Mouse (Mus musculus) Patski (cell line): ENCODE results near the gene Cir1. TPM values are rescaled to one million over a fixed set of nuclear protein-coding genes. Genes with fewer than 3 reads are reported as not detected.

Experiments
- ATAC-seq: fragments of 100-300 bp; one replicate; pipeline ENCODE4 v1.8.0; 2021
- CTCF ChIA-PET: fragments of 350-600 bp; sonication (Branson Sonifier 250); formaldehyde crosslinking; loops from one replicate; lab custom pipeline; 2022; ENCODE audit warnings: inconsistent platforms; lab: Charles Lee
- POLR2A ChIA-PET: fragments of 350-600 bp; sonication (Branson Sonifier 250); formaldehyde crosslinking; loops from one replicate; lab custom pipeline; 2022; ENCODE audit warnings: antibody characterized with exemption, inconsistent platforms; lab: Charles Lee
- DNase-seq: peaks from one replicate; pipeline ENCODE4 v3.0.0-alpha.2; 2011; ENCODE audit warnings: low read depth, low spot score
- H3K27me3 ChIP-seq: fragments of 371-371 bp; one replicate; pipeline ENCODE4 v1.5.1; 2021
- CTCF ChIP-seq: fragments of 100-300 bp; IDR thresholded peaks from one replicate; pipeline ENCODE4 v1.5.1; 2021
- in situ Hi-C: fragments of 300-500 bp; cut with MboI; formaldehyde crosslinking; loops from 3 replicates; pipeline ENCODE4 v1.11.1; 2018; ENCODE audit warnings: low pct_unique_long_range_greater_than_20kb, mixed read lengths
- polyA plus RNA-seq: library from polyadenylated mRNA; unstranded; gene quantifications from one replicate; pipeline ENCODE4 v1.2.3, GENCODE M21; 2021

The Cir1 gene
- polyA plus RNA-seq: 24.1 TPM

- peak; percentile 92 for ATAC-seq
- CTCF ChIA-PET: interaction anchor here (1.6 kb wide), 1 partner anchor 26 kb away, joined by 4 read pairs; no protein-coding TSS in a partner anchor
- in situ Hi-C loops: no loop called here
- TF ChIP-seq CTCF: no peak
- no peaks in the 10 kb centered on the region for H3K27me3 ChIP-seq
- DNase-seq: peak; percentile 78
- POLR2A ChIA-PET: interaction anchor here (0.6 to 1.3 kb wide), 3 partner anchors 12 to 237 kb away, joined by 3 to 5 read pairs (median 4); no protein-coding TSS in a partner anchor
Measured at GRCm38 (mm10) chr2:73312152-73313116, at the start of gene Cir1, which contains the start of gene Scrn3. TSS of gene Cir1 (minus strand) at chr2:73312701. TSS of gene Scrn3 (plus strand) at chr2:73312601.

- ChIA-PET POLR2A (no interaction called here), CTCF (no interaction called here)
- in situ Hi-C loops: no loop called here
- DNase-seq (no peak), ATAC-seq (no peak)
- TF ChIP-seq CTCF: no peak
- no peaks in the 10 kb centered on the region for H3K27me3 ChIP-seq
Measured at GRCm38 (mm10) chr2:73360536-73360935, 48.0 kb upstream of the Cir1 start.

DNA sequence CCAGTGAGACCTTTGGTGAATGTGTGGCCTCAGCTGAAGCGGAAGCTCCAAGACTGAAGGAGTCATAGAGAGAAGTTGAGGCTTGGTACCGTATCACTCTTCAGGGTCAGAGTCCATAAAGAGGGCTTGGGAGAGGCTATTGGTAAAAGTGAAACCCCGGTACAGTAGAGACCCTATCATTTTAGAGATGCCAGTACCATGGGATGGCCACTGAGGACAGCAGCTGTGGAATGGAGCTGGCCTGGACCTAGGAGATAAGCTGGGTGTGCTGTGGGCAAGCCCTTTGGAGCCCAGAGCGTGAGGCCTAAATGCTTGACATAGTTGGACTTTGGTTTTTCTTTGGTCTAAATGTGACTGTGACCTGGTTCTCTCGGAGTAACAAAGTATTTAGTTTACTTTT is 47.4 kb upstream of the Cir1 start:
- H3K27me3 ChIP-seq: no peaks in the 10 kb centered on the region
- ChIA-PET CTCF (no interaction called here), POLR2A (no interaction called here)
- no peak for TF ChIP-seq CTCF
- DNase-seq (no peak), ATAC-seq (no peak)
- in situ Hi-C loops: no loop called here

DNA sequence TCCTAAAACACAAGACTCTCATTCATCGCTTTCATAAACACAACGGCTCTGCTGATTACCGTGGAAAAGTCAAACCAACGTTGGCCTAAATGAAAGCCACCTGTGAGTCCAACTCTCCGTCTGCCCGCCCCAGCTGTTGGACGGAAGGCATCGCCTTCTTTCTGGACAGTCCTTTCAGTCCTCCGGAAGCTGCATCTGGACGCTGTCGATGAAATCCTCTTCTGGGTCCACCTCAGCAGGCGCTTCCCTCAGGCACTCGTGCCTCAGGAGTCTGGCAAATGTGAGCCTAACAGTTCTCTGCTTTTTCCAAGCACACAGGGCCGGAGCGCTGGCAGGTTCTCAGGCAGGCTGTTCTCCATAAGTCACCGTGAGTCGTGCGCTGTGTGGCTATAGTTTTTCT is 44.5 kb upstream of the Cir1 start:
- in situ Hi-C loops: no loop called here
- POLR2A ChIA-PET: no interaction called here
- TF ChIP-seq CTCF: no peak
- ATAC-seq (no peak), DNase-seq (no peak)
- H3K27me3 ChIP-seq: no peaks in the 10 kb centered on the region
- CTCF ChIA-PET: no interaction called here

- no peak for ATAC-seq
- no peak for TF ChIP-seq CTCF
- in situ Hi-C loops: no loop called here
- DNase-seq: no peak
- ChIA-PET CTCF (interaction anchor here (1.6 kb wide), 1 partner anchor 43 kb away, joined by 4 read pairs; no protein-coding TSS in a partner anchor), POLR2A (no interaction called here)
- no peaks in the 10 kb centered on the region for H3K27me3 ChIP-seq
Measured at GRCm38 (mm10) chr2:73351927-73352374, 39.5 kb upstream of the Cir1 start.

- POLR2A ChIA-PET: no interaction called here
- CTCF ChIA-PET: interaction anchor here (1.6 kb wide), 1 partner anchor 42 kb away, joined by 4 read pairs; no protein-coding TSS in a partner anchor
- H3K27me3 ChIP-seq: no peaks in the 10 kb centered on the region
- TF ChIP-seq CTCF: no peak
- ATAC-seq (no peak), DNase-seq (no peak)
- in situ Hi-C loops: no loop called here
Measured at GRCm38 (mm10) chr2:73351496-73351895, 39.0 kb upstream of the Cir1 start.

- in situ Hi-C loops: no loop called here
- POLR2A ChIA-PET: interaction anchor here (1.1 kb wide), 1 partner anchor 18 kb away, joined by 3 read pairs; no protein-coding TSS in a partner anchor
- no peak for ATAC-seq
- no peaks in the 10 kb centered on the region for H3K27me3 ChIP-seq
- no peak for DNase-seq
- CTCF ChIA-PET: no interaction called here
- TF ChIP-seq CTCF: no peak
Measured at GRCm38 (mm10) chr2:73348221-73348620, 35.7 kb upstream of the Cir1 start.

DNA sequence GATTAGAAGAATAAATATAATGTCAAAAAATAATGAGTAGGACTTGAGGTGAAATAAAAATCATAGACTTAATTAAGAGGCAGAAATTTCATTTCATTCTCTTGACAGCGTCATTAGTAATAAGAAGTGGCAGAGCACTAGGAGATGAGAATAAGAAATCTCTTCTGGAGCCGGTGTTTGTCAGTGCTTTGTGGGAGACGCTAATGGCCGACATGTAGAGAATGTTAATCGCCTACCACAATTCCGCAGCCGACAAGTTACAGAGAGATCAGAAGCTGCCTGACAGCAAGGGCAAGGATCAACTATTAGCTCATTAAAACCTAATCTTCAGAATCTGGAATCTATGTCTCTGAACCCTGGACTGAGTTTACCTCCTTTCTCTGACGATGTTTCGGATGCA is 35.3 kb upstream of the Cir1 start:
- ATAC-seq (no peak), DNase-seq (no peak)
- ChIA-PET CTCF (no interaction called here), POLR2A (interaction anchor here (1.1 kb wide), 1 partner anchor 18 kb away, joined by 3 read pairs; no protein-coding TSS in a partner anchor)
- no peak for TF ChIP-seq CTCF
- in situ Hi-C loops: no loop called here
- no peaks in the 10 kb centered on the region for H3K27me3 ChIP-seq

DNA sequence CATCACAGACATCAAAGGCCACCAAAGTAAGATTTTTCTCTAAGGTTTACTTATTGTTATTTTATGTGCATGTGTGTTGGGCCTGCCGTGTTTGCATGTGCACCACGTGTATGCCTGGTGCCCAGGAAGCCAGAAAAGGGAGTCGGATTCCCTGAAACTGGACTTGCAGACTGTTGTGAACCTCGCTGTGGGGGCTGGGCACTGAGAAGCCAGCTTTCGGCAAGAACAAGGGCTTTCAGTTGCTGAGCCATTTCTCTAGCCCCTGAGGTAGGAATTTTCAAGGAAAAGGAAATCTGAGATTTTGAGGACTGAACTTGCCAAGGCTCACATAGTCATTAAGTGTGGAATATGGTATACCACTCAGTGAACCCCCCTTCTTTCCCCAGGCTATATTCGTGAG is 34.6 kb upstream of the Cir1 start:
- POLR2A ChIA-PET: no interaction called here
- DNase-seq (no peak), ATAC-seq (no peak)
- CTCF ChIA-PET: no interaction called here
- H3K27me3 ChIP-seq: no peaks in the 10 kb centered on the region
- TF ChIP-seq CTCF: no peak
- in situ Hi-C loops: no loop called here

DNA sequence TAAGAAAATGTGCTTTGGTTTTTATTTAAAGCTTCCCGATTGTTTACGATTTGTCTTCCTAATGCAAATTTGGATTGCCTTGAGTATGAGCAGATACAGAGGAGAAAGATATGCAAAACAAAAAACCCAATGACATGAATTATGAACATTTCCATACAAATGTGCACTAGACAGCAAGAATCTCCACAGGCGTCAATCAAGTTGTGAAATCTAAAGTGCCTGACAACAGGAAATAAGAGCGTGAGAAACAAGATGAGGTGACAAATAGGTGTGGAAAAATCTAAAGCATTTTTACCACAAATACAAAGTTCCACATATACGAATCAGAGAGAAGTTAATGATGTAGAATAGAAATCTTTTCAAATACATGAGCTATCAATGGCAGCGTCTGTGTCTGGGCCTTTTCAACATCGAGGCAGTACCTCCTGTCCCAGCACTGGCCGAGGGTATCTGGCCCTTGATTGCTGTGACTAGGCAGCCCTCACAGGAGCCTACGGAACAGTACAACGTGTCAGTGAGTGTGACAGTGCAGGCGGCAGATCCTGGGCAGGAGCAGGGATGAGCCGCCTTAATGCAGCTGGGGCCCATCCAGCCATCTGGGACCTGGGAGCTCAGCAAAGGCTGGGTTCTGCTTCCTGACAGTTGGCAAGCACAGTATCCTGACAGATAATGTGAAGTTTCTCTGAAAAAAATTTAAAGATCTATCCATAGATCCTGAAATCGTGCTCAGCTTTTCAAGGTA is 34.0 kb upstream of the Cir1 start:
- POLR2A ChIA-PET: no interaction called here
- ATAC-seq (no peak), DNase-seq (no peak)
- CTCF ChIA-PET: interaction anchor here (1.0 kb wide), 1 partner anchor 9 kb away, joined by 3 read pairs; no protein-coding TSS in a partner anchor
- TF ChIP-seq CTCF: no peak
- in situ Hi-C loops: no loop called here
- no peaks in the 10 kb centered on the region for H3K27me3 ChIP-seq
